Mouse (Mus musculus): Measurements from ENCODE around the gene Syt2. TPM values are rescaled to one million over a fixed set of nuclear protein-coding genes. Genes with fewer than 3 reads are reported as not detected.

Syt2 gene
- polyA plus RNA-seq, 1 experiment from 2014 or later: 0.58 TPM

DNA sequence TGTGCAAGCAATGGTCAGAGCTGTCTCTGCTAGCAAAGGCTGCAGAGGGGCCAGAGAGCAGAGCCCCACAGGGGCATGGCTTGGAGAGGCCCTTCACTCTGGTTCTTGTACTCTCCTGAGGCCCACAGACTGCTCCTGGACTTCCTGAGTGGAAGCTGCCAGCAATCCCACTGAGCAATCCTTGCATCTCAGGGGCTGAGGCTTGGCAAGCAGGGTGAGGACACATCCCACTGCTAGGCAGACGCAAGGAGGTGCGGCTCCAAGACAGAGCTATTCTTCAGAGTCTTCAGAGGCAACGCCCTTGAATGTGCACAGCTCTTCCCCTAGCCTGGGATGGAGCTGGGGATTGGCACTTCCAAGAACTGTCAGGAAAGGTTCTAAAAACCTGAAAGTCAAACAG, 110.8 kb downstream of the Syt2 start:
- TF ChIP-seq CTCF (IDR thresholded peaks at IDR 0.05; ENCODE audit: low read depth): no peak
- no peak for DNase-seq (ENCODE audit: low spot score)
- no peak overlapping the region for H3K4me2 ChIP-seq (ENCODE audit: low read length)
- peaks cover 30% of the 10 kb centered on the region for H3K4me1 ChIP-seq (replicated peaks; ENCODE audit: insufficient read depth, low read length)
- peak overlapping the region; percentile 35; the same call in 1 of the 2 replicates for H3K9ac ChIP-seq (ENCODE audit: low read depth, low read length)
- no peaks in the 10 kb centered on the region for H3K27me3 ChIP-seq (ENCODE audit: insufficient read depth, low read length)
- no peak for ATAC-seq (replicated peaks; ENCODE audit: low FRiP score, low read depth)
- WGBS: 69% methylated on average over 3 of the region's 3 CpGs
- no peak overlapping the region for H3K4me3 ChIP-seq (replicated peaks; ENCODE audit: low read depth, low read length)
- no peak overlapping the region for H3K27ac ChIP-seq
- no peaks in the 10 kb centered on the region for H3K36me3 ChIP-seq (ENCODE audit: insufficient read depth, low read length)
- H3K9me3 ChIP-seq (replicated peaks; ENCODE audit: low read length): no peaks in the 10 kb centered on the region

DNA sequence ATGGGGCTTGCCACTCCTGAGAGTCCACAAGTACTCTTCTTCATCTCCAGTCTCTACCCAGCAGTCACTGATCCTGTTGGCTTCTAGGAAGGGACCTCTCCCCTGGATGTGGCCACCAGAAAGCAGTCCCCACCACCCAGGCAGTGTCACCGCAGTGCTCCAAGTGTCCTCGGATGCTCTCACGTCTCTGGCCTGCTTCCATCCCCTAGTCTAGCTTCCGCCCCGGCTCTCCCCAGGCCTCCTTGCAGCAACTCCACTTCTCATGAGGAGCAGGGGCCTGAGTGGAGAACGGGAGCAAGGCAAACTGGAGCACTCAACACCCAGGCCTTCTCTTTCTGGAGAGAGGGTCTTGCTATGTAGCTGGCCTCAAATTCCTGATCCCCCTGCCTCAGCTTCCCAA, 112.7 kb downstream of the Syt2 start:
- no peaks in the 10 kb centered on the region for H3K27me3 ChIP-seq (ENCODE audit: insufficient read depth, low read length)
- peaks cover 21% of the 10 kb centered on the region for H3K4me1 ChIP-seq (replicated peaks; ENCODE audit: insufficient read depth, low read length)
- ATAC-seq (replicated peaks; ENCODE audit: low FRiP score, low read depth) (no peak), DNase-seq (ENCODE audit: low spot score) (no peak)
- no peak overlapping the region for H3K4me3 ChIP-seq (replicated peaks; ENCODE audit: low read depth, low read length)
- H3K9ac ChIP-seq (ENCODE audit: low read depth, low read length): no peak overlapping the region
- no peak overlapping the region for H3K27ac ChIP-seq
- WGBS: 86% methylated on average over 6 of the region's 6 CpGs
- H3K9me3 ChIP-seq (replicated peaks; ENCODE audit: low read length): no peaks in the 10 kb centered on the region
- no peaks in the 10 kb centered on the region for H3K36me3 ChIP-seq (ENCODE audit: insufficient read depth, low read length)
- H3K4me2 ChIP-seq (ENCODE audit: low read length): no peak overlapping the region
- no peak for TF ChIP-seq CTCF (IDR thresholded peaks at IDR 0.05; ENCODE audit: low read depth)

DNA sequence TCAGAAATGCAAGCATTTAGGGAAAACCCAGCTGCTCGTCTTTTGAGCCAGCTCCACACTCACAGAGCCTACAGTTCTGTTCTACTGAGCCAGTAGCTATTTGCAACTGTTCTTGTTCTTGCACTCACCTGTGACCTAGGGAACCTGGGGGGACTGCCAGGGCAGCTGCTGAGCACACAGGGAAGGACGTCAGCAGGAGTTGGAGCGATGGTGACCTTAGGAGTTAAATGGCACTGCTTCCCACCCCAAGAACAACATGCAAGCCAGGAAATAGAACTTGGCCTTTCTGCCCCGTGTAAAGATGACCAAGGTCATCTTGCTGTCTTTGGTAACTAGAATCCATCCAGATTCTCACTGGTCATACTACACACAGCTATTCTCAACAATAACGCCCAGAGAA, 114.2 kb downstream of the Syt2 start:
- peaks cover 14% of the 10 kb centered on the region for H3K4me1 ChIP-seq (replicated peaks; ENCODE audit: insufficient read depth, low read length)
- WGBS: 46% methylated on average over 5 of the region's 5 CpGs
- no peak for TF ChIP-seq CTCF (IDR thresholded peaks at IDR 0.05; ENCODE audit: low read depth)

DNA sequence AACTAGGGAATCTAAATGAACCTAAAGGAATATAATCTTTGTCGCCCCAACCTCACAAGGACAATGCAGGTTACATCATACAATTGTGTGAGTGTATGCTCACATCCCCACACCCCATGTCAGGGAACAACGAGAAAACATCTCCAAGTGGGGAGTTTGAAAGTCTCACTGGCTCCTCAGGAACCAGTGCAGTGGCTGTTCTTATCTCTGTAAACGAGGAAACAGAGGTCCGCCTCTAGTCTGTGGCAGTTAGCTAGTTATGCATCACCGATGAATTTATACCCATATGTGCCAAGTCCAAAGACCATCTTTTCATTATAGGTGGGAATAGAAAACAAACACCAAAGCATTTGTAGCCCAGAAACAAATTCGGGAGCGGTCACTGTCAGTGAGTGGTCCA, 115.1 kb downstream of the Syt2 start:
- Histone ChIP-seq H3K36me3 (ENCODE audit: insufficient read depth, low read length) (no peaks in the 10 kb centered on the region), H3K9ac (ENCODE audit: low read depth, low read length) (no peak overlapping the region)

More for the DNA sequence above, 114.2 kb downstream of the Syt2 start:
- no peak overlapping the region for H3K4me3 ChIP-seq (replicated peaks; ENCODE audit: low read depth, low read length)
- H3K9me3 ChIP-seq (replicated peaks; ENCODE audit: low read length): no peaks in the 10 kb centered on the region
- no peak overlapping the region for H3K27ac ChIP-seq
- H3K9ac ChIP-seq (ENCODE audit: low read depth, low read length): no peak overlapping the region
- H3K36me3 ChIP-seq (ENCODE audit: insufficient read depth, low read length): no peaks in the 10 kb centered on the region
- ATAC-seq (replicated peaks; ENCODE audit: low FRiP score, low read depth) (no peak), DNase-seq (ENCODE audit: low spot score) (no peak)
- H3K4me2 ChIP-seq (ENCODE audit: low read length): no peak overlapping the region
- H3K27me3 ChIP-seq (ENCODE audit: insufficient read depth, low read length): no peaks in the 10 kb centered on the region

DNA sequence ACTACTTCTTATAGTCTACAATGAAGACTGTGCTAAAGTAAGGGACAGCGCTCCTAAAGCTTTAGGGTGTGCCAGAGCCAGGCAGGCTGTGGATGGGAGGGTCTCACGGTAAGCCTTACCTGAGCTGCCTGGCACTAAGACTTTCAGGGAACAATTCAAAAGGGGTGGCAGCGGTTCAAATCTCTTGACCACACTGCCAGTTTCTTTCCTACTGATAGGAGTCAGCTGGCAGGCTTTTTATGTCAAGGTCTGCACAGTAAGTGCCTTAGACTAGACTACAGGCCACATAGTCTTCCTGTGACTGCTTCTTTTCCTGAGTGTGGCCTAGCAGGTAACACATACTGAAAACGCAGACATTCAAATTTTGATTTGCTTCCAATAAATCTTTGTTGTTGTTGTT, 116.8 kb downstream of the Syt2 start:
- ATAC-seq (replicated peaks; ENCODE audit: low FRiP score, low read depth): no peak
- TF ChIP-seq CTCF (IDR thresholded peaks at IDR 0.05; ENCODE audit: low read depth): no peak
- H3K9ac ChIP-seq (ENCODE audit: low read depth, low read length): no peak overlapping the region
- H3K27me3 ChIP-seq (ENCODE audit: insufficient read depth, low read length): no peaks in the 10 kb centered on the region
- H3K9me3 ChIP-seq (replicated peaks; ENCODE audit: low read length): no peaks in the 10 kb centered on the region
- H3K4me3 ChIP-seq (replicated peaks; ENCODE audit: low read depth, low read length): no peak overlapping the region
- no peaks in the 10 kb centered on the region for H3K36me3 ChIP-seq (ENCODE audit: insufficient read depth, low read length)
- DNase-seq (ENCODE audit: low spot score): no peak
- WGBS: 89% methylated on average over 4 of the region's 4 CpGs
- no peaks in the 10 kb centered on the region; the same call in 1 of the 2 replicates for H3K4me1 ChIP-seq (replicated peaks; ENCODE audit: insufficient read depth, low read length)
- H3K27ac ChIP-seq: no peak overlapping the region
- no peak overlapping the region for H3K4me2 ChIP-seq (ENCODE audit: low read length)

More for the DNA sequence above, 115.1 kb downstream of the Syt2 start:
- no peak for DNase-seq (ENCODE audit: low spot score)
- peaks cover 5% of the 10 kb centered on the region; the same call in 1 of the 2 replicates for H3K4me1 ChIP-seq (replicated peaks; ENCODE audit: insufficient read depth, low read length)
- H3K4me3 ChIP-seq (replicated peaks; ENCODE audit: low read depth, low read length): no peak overlapping the region
- no peaks in the 10 kb centered on the region for H3K27me3 ChIP-seq (ENCODE audit: insufficient read depth, low read length)
- no peak for TF ChIP-seq CTCF (IDR thresholded peaks at IDR 0.05; ENCODE audit: low read depth)
- ATAC-seq (replicated peaks; ENCODE audit: low FRiP score, low read depth): no peak
- no peak overlapping the region for H3K4me2 ChIP-seq (ENCODE audit: low read length)
- 86% methylated on average over 7 of the region's 7 CpGs for WGBS
- no peaks in the 10 kb centered on the region for H3K9me3 ChIP-seq (replicated peaks; ENCODE audit: low read length)
- H3K27ac ChIP-seq: no peak overlapping the region

DNA sequence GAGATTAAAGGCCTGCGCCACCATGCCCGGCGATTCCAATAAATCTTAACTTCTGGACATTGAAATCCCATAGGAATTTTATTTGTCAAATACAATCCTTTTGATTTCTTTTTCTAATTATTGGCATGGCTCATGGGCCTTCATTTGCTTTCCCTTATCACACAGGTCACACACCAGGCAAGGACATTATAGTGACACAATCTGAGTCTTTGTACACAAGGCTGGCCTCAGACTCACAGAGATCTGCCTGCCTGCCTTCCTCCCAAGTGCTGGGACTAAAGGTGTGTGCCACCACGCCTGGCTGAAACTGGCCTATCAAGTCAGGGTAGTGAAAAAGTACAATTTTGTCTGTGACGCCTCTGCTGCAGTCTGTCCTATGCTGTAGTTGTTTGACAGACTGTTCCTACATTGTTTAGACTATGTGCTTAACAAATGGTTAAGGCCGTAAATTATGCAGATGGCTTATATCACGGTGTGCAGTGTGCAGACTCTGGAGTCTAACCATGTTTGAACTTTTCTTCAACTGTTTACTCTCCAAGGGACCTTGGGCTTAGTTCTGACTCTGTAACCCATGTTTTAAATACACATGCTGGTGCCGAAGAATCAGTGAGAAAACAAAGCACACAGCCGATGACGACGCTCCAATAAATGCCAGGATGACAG, 117.4 kb downstream of the Syt2 start:
- H3K36me3 ChIP-seq (ENCODE audit: insufficient read depth, low read length): no peaks in the 10 kb centered on the region

More for the DNA sequence above, 117.4 kb downstream of the Syt2 start:
- DNase-seq (ENCODE audit: low spot score): peak; percentile 54
- Histone ChIP-seq H3K9me3 (replicated peaks; ENCODE audit: low read length) (no peaks in the 10 kb centered on the region), H3K9ac (ENCODE audit: low read depth, low read length) (no peak overlapping the region), H3K4me3 (replicated peaks; ENCODE audit: low read depth, low read length) (no peak overlapping the region), H3K27ac (peak overlapping the region; percentile 51; the same call in 1 of the 2 replicates), H3K27me3 (ENCODE audit: insufficient read depth, low read length) (no peaks in the 10 kb centered on the region), H3K4me1 (replicated peaks; ENCODE audit: insufficient read depth, low read length) (no peaks in the 10 kb centered on the region; the same call in 1 of the 2 replicates), H3K4me2 (ENCODE audit: low read length) (no peak overlapping the region)
- no peak for TF ChIP-seq CTCF (IDR thresholded peaks at IDR 0.05; ENCODE audit: low read depth)
- no peak; the same call in 1 of the 2 replicates for ATAC-seq (replicated peaks; ENCODE audit: low FRiP score, low read depth)
- WGBS: 48% methylated on average over 11 of the region's 11 CpGs
